Mouse (Mus musculus): ENCODE results near the gene Aph1a. TPM values are rescaled to one million over a fixed set of nuclear protein-coding genes. Genes with fewer than 3 reads are reported as not detected.
A peak's percentile ranks its signal among the peaks of the same experiment; 100 is the strongest.
"Not testable (repeated sequence)": the region's sequence is repeated elsewhere in the genome, so short reads cannot be mapped to it uniquely, and the experiment has no call there.

The Aph1a gene
- 10 to 100 TPM; 62.7 to 64.4 TPM for total RNA-seq (2021)
- long read RNA-seq, experiment 1, transcript Aph1a-202 (7 exons, 1,601 nt): major isoform, 21 of 46 reads
- long read RNA-seq, experiment 1, partial matches to known transcripts: 4 of 46 reads
- long read RNA-seq, experiment 1, other reads (novel, unspliced or antisense): 17 of 46 reads
- long read RNA-seq, experiment 2, transcript Aph1a-202 (7 exons, 1,601 nt): major isoform, 21 of 45 reads
- long read RNA-seq, experiment 2, transcript Aph1a-201 (6 exons, 2,863 nt): minor isoform, 6 of 45 reads
- long read RNA-seq, experiment 2, partial matches to known transcripts: 4 of 45 reads
- long read RNA-seq, experiment 2, other reads (novel, unspliced or antisense): 14 of 45 reads

DNA sequence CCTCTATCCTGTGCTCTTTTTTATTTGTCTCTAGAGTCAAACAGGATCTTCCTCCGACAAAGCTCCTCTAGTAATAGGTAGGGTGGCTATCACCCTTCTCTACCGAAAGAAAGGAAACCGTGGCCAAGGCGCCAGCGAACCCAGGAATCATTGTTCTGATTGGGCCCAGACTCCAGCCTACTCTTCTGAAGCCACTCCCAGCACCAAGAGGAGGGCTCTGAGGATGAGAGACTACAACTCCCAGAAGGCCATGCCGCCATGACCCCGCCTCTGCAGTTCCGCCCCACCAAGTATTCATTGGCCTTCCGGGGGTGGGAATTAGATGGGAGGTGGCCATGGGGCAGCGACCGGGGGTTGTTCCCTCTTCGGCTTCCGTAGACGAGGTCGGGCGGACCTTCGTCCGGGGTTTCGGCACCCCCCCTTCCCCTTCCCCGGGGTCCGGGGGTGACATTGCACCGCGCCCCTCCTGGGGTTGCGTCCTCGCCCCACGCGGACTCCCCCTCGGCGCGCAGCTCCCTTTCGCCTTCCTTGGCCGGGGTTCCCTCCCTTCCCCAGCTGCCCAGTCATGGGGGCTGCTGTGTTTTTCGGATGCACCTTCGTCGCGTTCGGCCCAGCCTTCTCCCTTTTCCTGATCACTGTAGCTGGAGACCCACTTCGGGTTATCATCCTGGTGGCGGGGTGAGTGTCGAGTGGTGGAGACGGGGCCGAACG lies at the start of gene Aph1a:
Aph1a (plus strand) TSS at position 364 of the 711 bp plus-strand sequence.
- DNase-seq (ENCODE audit: low spot score in 2 of 2): peak; percentile 94 to 95

DNA sequence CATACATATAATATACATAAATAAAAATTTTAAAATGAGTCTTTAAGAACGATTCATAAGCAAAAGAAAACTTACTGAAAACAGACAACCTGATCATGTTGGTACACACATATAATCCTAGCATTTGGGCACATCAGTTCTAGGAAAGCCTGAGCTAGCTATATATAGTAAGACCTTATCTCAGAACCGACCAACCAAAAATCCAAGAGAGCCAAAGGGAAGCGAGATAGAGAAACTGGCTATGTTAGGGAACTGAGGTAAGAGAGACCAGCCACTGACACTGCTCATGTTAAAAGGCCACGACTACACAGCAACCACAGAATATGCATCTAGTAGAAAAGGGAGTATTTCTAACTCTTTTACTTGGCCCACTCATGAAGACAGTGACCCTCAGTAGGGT lies 43.2 kb upstream of the Aph1a start:
- no peak for DNase-seq (ENCODE audit: low spot score in 2 of 2)

DNA sequence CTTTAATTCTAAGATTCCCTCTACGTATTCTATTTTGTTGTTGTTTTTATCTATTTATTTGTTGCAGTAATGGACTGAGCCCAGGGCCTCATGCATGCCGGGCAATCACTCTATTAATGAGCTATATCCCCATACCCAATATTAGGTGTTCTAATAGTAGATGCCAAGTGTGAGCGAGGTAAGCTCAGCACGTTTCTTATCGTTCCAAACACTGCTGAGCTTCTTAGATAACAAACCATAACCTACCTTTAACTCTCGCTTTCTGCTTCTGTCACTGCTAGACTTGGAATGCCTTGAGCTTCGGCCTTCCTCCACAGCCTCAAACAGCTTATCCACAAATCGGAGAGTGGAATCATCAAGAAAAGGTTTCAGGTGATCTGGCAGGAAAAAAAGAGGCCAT lies 42.5 kb upstream of the Aph1a start:
- no peak for DNase-seq (ENCODE audit: low spot score in 2 of 2)

DNA sequence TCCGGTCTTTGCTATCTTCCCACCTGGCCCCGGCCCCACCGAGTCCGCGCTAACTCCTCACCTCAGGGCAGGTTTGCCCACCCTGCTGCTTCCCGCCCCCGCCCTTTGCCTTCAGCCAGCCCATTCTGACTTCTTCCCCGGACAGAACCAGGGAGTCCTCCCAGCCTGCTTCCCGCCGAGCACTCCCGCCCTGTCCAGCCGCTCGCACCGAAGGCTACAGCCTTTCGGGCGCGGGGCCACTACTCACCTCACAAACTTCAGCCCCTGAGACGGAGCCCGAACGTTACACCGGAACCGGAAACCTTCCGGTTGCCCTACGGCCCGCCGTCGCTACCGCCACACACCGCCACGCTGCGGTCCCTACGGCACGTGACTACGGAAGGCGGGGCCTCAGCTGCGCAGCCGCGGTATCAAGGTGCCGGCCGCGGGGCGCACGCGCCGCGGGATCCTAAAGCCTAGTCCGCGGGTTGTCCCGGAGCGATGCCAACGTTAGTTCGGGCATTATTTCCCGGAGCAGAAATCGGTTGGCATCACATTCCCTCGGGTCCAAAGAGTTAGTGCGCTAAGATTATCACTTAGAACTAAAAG lies 38.2 kb upstream of the Aph1a start, which contains the start of gene Prpf3:
Prpf3 (minus strand) TSS at position 384 of the 588 bp plus-strand sequence.
- DNase-seq (ENCODE audit: low spot score in 2 of 2): peak; percentile 94 to 96

DNA sequence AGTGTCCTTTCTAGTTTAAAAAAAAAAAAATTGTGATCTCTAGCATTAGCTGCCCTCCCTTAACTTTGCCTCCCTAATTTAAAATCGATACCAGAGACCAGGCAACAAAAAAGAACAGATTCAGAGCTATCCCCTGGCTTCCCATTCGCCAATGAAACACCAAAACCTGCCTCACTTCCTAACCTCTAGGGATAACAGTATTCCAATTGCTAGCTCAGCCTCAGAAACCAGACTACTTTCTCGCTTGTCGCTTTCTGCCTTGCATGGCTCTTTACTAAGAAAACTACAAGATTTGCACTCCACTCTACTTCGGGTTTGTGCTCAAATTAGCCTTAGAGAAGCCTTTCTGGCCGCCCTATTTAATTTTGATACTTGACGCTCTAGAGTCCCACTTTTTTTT lies 37.7 kb upstream of the Aph1a start:
- no peak for DNase-seq (ENCODE audit: low spot score in 2 of 2)

DNA sequence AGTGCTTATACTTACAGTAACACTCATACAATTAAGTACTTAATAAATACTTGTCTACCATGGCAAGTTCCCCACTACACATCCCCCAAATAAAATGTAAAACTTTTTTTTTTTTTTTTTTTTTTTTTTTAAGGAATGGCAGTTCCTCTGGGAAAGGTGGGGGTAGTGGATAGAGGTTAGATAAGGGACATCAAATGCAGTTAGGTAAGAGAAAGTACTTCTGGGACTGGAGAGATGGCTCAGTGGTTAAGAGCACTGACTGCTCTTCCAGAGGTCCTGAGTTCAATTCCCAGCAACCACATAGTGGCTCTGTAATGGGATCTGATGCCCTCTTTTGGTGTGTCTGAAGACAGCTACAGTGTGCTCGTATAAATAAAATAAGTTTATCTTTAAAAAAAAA lies 36.7 kb upstream of the Aph1a start:
- not testable (repeated sequence) for DNase-seq (ENCODE audit: low spot score in 2 of 2)

DNA sequence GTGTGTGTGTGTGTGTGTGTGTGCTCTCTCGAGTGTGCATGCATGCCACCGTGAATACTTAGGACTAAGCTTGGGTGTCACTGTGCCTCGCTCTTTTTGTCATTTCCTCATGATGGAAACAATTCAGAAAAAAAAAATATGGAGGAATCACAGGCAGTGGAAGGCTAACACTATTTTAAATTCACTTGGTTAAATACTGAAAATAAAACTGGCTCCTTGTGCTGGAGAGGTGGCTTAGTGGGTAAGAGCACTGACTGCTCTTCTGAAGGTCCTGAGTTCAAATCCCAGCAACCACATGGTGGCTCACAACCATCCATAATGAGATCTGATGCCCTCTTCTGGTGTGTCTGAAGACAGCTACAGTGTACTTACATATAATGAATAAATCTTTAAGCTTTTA lies 35.5 kb upstream of the Aph1a start:
- DNase-seq (ENCODE audit: low spot score in 2 of 2): not testable (repeated sequence)

DNA sequence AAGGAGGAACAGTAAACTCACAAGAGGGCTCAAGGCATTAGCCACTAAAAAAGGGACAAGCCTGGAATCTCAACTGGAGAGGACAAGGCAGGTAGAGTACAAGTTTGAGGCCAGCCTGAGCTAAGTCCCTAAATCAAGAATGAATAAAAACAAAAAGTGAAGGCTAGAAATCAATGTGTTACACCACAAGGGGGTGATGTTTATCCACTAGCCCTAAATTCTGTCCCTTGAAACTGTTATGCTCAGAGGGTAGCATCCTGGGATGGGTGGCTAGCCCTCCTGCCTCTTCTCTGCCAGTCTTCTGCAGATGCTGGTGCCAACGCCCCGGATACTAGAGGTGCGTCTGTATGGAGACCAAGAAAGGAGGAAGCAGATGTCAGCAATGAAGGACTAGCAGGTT lies 33.4 kb upstream of the Aph1a start:
- DNase-seq (ENCODE audit: low spot score in 2 of 2): no peak

DNA sequence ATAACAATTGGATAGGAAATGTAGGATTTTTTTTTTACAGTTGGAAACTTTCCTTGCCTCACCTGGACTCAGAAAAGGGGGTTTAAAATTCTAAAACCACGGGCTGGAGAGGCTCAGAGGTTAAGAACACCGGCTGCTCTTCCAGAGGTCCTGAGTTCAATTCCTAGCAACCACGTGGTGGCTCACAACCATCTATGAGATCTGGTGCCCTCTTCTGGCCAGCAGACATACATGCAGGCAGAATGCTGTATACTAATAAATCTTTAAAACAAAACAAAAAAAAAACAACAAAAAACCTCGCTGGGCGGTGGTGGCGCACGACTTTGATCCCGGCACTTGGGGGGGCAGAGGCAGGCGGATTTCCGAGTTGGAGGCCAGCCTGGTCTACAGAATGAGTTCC lies 32.6 kb upstream of the Aph1a start:
- DNase-seq (ENCODE audit: low spot score in 2 of 2): no peak

DNA sequence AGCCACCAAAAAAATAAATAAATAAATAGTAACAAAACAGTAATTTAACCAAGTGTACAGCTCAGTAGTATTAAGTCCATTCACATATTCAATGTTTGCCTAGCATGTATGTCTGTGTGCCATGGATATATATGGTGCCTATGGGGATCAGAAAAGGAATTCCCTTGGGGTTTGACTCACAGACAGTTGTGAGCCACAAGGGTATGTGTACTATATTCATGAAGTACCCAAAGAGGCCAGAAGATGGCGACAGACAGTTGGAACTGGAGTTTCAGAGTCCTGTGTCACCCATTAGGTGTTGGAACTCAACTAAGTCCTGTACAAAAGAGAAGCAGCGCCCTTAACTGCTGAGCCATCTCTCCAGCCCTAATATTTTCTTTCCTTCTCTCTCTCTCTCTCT lies 32.0 kb upstream of the Aph1a start:
- DNase-seq (ENCODE audit: low spot score in 2 of 2): peak; percentile 32 to 75

DNA sequence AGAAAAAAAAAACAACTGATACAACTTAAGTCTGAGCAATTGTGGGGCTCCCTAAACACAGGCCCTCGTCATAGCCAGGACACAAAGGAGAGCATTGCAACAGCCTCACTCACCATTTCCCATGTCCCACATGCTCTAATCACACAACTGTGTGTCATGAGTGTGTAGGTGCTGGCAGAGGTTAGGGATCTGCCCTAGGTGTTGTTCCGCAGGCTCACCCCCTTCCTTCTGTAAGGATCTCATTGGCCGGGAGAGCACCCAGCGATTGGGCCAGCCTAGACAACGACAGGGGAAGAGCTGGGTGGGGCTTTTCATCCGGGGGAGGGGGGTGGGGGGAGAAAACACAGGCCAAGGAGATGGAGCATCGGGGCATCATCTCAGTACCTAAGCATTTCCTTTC lies 30.2 kb upstream of the Aph1a start:
- DNase-seq (ENCODE audit: low spot score in 2 of 2): no peak

DNA sequence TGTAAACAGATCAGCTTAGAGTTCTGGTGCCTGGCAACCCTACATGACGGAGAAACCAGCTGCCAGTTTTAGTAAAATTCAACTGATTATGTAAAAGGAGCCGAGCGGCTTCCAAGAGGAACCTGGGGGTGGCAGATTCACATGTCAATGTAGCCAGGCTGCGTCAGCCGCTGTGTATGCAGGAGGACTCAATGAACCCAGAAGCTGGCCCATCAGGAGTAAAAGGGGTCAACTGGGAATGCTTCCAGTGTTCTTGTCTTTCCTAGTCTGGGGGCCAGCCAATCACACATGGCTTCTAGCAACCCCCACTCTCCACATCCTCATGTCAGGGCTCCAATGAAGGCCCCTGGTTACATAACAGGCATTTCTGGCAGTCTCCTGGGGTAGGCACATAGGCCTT lies 28.7 kb upstream of the Aph1a start:
- DNase-seq (ENCODE audit: low spot score in 2 of 2): peak; percentile 58 to 76

DNA sequence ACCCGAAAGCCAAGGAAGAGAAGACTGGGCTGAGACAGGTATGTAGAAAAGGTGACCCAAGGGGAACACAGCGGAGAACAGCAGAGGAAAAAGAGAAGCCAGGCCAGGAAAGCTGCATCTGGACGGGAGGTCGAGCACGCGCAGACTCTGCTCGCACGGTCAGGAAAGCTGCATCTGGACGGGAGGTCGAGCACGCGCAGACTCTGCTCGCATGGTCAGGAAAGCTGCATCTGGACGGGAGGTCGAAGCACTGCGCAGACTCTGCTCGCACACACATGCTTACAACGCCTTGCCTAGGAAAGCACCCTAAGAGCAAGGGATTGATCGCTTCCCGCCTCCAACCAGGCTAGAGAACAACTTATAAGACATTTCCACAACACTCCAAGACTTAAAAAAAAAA lies 28.2 kb upstream of the Aph1a start:
- DNase-seq (ENCODE audit: low spot score in 2 of 2): no peak

DNA sequence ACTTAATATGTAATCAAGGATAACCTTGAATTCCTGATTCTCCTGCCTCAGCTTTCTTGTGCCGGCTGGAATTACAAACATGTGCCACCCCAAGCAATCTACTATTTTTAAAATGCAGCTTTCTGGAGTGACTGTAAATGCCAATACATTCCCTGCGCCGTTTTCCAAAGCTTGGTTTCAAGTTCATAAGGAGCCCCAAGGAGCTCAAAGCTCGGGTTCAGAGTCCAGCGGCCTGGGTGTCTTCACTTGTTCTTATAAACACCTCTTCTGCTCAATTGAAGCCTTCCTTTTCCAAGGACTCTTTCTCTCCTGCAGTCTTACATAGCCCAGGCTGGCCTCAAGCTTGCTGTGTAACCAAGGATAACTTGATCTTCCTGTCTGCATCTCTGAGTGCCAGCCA lies 27.7 kb upstream of the Aph1a start:
- no peak for DNase-seq (ENCODE audit: low spot score in 2 of 2)

DNA sequence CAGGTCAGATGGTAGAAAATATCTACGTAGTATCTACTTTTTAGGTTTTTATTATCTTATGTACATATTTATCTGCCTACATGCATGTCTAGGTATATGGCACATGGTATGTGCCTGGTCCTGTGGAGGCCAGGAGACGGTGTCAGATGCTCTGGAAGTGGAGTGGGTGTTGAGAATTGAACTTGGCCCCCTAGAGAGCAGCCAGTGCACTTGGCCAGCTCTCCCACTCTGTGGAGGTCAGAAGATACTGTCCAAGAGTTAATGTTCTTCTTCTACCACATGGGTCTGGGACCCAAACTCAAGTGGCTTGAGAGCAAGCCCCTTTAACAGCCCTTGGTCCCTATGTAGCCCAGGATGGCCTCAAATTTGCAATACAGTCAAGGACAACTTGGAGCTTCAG lies 26.4 kb upstream of the Aph1a start:
- no peak for DNase-seq (ENCODE audit: low spot score in 2 of 2)

DNA sequence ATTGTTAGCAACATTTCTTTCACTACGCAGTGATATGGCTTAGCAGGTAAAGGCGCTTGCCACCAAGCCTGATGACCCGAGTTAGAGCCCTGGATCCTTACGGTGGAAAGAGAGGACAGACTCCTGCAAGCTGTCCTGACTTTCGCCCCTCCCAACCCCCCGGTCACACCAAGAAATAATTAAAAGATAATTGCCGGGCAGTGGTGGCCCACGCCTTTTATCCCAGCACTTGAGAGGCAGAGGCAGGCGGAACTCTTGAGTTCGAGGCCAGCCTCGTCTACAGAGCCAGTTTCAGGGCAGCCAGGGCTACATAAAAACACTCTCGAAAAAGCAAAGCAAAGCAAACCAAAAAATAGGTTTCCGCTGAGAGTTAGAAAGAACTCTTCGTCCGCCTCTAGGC lies 22.8 kb upstream of the Aph1a start:
- DNase-seq (ENCODE audit: low spot score in 2 of 2): no peak

DNA sequence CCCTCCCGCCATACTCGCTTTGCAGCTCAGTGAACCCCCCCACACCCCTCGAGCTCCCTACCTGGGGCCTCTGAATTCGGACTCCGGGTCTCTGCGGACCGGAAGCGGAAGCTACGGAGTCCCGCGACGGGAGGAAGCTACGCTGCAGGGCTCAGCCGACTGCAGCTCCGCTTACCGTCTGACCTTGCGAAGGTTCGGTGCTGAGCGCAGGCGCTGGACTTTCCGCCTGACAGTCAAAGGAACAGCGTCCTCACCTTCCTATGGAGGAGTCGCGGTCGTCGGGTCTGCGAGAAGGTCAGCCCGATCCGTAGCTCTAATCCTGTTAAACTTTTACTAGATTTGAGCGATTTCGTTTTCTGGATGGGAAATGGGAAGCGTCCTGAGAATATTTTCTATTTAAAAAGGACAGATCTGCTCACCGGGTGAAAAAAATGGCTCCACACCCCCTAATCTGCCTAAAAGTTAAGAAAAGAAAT lies 22.3 kb upstream of the Aph1a start, which contains the start of gene Mrps21:
Mrps21 (minus strand) TSS at position 128 of the 476 bp plus-strand sequence.
- DNase-seq (ENCODE audit: low spot score in 2 of 2): peak; percentile 80 to 88

DNA sequence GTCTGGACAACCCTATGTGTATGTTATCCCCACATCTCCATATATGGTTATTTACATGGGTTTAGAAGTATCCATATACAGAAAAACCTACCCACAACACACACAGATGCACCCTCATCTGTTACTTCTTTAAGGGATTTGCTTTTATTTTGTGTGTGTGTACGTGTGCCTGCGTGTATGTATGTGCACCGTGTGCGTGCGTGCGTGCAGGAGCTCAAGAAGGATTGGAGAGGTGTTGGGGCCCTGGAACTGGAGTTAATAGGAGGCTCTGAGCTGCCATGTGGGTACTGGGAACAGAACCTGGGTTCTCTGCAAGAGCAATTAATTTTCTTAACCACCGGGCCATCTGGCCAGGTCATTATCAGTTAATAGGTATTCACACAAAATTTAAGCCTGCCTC lies 21.7 kb upstream of the Aph1a start:
- DNase-seq (ENCODE audit: low spot score in 2 of 2): no peak

DNA sequence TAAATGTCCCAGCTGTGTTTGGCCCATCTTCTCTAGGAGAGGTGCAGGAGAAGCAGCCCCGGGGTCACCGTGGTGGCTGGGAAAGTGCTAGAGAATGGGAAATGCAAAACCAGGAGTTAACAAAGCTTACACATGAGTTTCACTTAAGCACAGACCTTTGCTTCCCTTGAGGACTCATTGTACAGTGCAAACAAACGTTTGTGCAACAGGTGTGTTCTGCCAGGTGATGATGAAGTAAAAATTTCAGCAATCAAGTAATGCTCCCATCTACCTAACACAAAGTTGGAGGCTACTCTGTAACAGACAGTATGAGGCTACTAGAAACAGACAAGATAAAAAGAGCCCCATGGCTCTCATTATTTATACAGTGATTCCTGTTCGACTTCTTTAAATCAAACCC lies 14.7 kb upstream of the Aph1a start:
- no peak for DNase-seq (ENCODE audit: low spot score in 2 of 2)

DNA sequence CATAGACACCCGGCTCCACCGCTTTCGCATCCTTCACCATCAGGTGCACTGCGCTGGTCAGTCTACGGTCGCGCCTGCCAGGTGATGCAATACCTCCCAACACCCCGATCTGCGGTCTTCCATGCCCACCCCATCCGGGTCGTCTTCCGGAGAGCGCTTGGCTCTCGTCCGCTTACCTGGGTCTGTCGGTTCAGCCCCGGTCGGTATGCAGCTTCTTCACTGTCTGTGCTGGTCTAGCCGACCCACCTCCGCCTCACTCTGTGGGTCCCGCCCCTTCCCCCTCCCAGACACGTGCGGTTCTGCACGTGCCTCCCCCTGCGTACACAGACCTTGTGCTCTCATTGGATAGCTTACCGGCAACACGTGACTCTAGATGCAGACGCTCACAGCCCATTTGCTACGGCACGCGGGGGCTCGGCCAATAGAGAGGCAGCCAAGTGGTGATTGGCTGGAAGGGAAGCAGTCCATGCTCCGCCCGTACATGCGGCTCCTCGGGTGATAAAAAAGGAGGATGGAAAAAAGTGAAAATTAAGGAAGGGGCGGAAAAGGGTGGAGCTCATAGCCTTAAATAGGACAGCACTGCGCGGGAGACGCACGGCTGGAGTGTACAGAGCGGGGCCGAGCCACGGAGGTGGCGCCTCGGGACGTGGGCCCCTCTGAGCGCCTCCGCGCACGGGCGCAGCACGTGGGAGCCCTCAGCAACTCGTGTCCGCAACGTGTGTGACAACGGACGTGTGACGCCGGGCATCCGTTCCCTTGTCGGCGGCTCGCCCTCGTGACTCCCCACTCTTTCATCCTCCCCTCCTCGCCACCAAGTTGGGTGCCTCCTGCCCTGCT lies 11.6 kb upstream of the Aph1a start, which contains the start of gene Ciart:
Ciart (minus strand) TSS at position 273 of the 837 bp plus-strand sequence.
- DNase-seq (ENCODE audit: low spot score in 2 of 2): peak; percentile 93 to 94

DNA sequence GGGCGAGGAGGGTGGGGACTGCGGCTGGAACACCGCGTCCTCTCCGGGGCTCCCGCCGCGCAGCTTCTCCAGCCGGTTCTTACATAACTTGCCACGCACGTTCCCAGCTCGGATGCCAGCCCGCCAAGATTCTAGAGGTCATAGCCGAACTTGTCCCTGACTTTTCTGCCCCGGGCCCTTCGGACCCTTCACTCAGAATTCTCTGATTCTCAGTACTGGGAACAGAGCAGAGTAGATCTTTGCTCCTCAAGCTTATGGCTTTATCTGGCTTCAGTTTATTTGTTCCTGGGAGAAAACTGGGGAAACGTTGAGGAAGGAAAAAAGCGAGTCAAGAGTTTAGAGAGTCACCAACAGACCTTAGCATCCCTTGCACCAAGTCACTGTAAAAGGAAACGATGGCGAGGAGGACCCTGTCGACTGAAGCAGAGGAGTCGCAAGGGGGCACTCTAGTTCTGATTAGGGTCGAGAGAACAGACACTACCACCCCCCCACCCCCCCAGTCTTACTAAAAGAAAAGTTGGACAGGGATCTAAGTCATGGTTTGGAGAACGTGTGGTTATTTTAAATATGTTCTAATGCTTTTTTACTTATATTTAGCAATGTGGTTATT lies 10.8 kb upstream of the Aph1a start:
- peak; percentile 71 to 81 for DNase-seq (ENCODE audit: low spot score in 2 of 2)
